Mouse (Mus musculus) induced T-regulatory cell, adult 2 months (primary cell): Measurements from ENCODE around the gene Xpnpep2.

Source experiments
- DNase-seq: peaks from one replicate; pipeline ENCODE4 v3.0.0-alpha.2; 2012; ENCODE audit warnings: low read depth

Gene Xpnpep2

DNA sequence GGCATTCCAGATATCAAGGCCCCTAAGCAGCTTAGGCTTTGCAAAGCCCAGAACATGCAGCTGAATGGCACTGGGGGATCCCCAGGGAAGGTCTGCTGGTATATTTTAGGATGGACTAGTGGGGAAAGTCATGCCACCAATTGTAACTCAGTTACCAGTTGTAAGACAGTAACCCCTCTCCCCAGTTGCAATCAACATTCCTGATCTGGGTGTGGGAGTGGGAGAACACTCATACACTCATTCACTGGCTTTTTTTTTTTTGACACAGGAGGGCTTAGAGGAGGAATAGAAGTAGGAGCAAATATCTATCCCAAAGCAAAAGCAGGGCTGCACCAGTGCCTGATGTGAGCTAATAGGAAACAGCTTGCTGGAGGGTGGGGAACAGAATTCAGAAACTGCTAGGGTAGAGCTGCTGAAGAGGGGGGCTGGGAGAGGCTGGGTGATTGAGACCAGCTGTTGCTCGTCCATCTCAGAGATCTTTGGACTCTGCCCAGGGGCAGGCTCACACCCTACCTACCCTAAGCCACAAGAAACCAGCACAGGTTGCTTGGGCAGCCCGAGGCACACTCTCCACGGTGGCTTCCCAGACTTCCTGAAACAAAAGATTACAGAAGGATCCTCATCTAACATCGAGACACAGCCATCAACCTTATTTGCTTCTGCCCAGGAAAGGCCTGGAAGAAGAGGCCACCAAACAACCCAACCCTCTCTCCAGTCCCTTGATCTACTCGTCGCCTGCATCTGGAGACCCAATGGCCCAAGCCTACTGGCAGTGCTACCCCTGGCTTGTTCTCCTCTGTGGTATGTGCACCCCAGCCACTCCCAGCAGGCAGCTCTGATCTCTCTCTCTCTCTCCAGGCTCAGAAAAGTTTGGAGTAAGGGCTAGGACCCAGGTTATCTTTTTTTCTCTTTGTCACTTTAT, at the start of gene Xpnpep2:
TSS of gene Xpnpep2 (plus strand) at position 332 of the 922 bp plus-strand sequence.
- DNase-seq: no peak

- DNase-seq: no peak
Measured at GRCm38 (mm10) chrX:48062481-48062880, 46.0 kb upstream of the Xpnpep2 start.

DNA sequence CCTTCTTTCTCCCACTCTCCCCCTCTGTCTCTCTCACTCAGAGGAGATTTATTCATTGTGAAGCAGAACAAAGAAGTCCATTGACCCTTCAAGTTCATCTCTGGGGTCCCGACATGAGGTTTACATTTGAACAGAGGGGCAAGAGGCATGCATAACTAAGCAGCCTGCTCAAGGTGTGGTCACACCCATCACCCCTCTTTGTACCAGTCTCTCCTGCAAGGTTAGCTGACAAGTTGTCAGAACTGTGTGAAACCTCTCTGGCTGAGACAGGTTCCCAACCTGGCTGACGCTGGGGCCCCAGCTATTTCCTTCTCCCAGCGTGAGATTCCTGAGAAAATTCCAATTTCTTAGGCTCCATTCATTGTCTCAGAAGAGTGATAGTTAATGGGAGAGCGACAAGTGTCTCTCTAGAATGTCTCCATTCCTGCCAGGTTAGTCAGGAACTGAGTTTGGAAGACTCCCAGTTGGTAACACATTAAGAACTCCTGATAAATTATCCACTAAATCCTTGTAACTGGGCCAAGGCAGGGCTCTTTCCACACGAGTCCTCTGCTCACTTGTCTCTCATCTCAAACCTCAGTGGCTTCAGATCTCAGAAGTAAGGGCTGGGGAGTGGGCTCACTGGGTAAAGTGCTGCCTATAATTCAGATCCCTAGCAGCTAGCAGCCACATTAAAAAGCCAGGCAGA, 44.2 kb upstream of the Xpnpep2 start:
- no peak for DNase-seq

DNA sequence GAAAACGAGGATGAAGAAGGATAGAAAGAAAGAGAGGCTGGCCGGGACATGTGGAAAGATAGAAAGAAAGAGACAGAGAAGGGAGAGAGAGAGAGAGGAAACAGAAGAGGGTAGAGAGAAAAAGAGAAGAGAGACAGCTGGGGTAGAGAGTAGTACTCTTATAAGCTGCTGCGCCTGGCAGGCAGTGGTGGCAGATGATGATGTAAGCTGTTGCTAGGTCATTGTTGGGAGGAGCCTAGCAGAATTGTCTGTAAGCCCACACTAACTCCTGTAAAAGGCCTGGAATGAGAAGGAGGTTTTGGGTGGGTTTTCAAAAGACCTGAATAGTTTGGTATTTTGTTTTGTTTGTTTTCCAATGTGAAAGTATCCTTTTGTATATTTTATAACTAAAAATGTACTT, 41.6 kb upstream of the Xpnpep2 start:
- no peak for DNase-seq

GRCm38 (mm10) chrX:48071961-48072360, 36.6 kb upstream of the Xpnpep2 start:
- DNase-seq: no peak

- no peak for DNase-seq
Measured at GRCm38 (mm10) chrX:48072401-48072800, 36.1 kb upstream of the Xpnpep2 start.

DNA sequence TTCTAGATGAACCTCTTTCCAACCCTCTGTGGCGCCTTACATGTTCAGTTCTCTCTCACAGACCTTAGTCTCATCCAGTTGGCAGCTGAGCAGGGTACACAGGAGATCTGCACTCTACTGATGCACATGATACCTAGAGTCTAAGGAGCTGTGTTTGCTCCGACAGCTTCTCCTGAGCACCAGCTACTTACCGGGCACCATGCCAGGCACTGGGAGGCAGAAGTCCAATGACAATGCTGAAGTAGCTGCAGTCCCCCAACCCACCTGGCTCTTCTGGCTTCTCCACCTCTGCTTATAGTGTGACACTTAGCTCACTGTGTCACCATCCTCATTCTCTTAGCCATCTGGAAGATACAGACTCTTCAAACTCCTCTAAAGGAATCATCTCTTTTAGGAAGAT, 33.8 kb upstream of the Xpnpep2 start:
- no peak for DNase-seq

GRCm38 (mm10) chrX:48076806-48077425, 31.6 kb upstream of the Xpnpep2 start:
- DNase-seq: no peak

- DNase-seq: no peak
Measured at GRCm38 (mm10) chrX:48082364-48082763, 26.2 kb upstream of the Xpnpep2 start.

DNA sequence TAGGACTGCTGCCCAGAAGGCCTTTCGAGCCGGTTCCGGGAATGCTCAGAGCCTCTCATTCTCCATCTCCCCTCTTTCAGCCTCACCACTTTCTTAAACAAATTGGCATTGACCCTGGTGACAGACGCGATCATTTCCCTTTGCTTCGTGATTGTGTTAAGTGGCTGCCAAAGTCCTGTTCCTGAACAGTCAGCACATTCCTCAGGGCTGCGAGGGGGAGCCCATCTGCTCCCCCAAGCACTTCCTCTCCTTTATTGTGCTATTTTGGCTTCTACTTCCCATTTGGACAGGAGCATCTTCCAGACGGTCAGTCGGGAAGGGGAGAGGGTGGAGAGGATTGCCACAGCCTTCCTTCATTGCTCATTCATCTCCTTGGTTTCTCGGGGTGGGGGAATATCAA, 16.4 kb upstream of the Xpnpep2 start:
- no peak for DNase-seq

GRCm38 (mm10) chrX:48093555-48093954, 15.0 kb upstream of the Xpnpep2 start:
- peak; percentile 36 for DNase-seq

GRCm38 (mm10) chrX:48094658-48095057, 13.9 kb upstream of the Xpnpep2 start:
- DNase-seq: peak; percentile 80

GRCm38 (mm10) chrX:48096580-48096979, 11.9 kb upstream of the Xpnpep2 start:
- DNase-seq: no peak

DNA sequence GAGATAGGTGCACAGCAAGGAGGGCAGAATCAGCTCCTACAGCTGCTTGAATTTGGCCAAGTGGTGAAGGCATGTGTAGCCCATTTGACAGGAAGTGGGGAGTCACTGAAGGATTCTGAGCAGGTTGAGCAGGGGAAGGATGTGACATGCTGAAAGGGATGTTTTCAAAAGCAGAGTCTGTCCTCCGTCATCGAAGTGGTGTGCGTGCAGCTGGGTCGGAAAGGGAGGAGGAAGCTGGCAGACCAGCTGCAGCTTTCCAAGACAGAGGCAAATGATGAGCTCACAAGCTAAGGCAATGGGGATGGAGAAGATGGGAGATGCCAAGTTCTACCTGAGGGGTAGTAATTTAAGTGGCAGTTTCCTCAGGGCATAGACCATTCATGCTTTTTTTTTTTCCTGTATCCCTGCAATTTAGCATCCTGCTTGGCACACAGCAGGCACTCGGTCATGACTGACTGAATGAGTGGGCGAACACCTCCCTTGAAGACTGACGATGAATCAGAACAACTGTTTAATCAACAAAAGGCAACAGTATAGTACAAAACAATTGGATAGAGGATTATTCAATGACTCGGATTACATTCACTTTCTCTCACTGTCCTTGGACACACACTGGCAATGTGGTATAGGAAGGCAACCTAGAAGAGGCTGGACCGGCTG, 9.9 kb upstream of the Xpnpep2 start:
- peak; percentile 69 for DNase-seq

- no peak for DNase-seq
Measured at GRCm38 (mm10) chrX:48099871-48100270, 8.7 kb upstream of the Xpnpep2 start.

DNA sequence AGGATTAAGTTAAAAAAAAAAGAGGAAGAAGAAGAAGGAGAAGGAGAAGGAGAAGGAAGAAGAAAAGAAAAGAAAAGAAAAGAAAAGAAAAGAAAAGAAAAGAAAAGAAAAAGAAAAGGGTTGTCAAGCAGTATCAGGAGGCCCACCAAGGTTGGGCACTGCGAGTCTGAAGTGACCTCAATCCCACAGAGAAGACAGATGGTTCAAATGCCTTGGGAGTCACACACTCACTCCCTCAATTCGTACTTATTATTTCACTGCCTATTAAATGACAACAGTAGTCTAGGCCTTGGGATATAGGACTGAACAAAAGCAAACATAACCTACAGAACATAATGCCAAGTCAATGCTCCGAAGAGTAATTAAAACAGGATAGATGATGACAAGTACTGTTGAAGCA, 5.3 kb upstream of the Xpnpep2 start:
- no peak for DNase-seq

DNA sequence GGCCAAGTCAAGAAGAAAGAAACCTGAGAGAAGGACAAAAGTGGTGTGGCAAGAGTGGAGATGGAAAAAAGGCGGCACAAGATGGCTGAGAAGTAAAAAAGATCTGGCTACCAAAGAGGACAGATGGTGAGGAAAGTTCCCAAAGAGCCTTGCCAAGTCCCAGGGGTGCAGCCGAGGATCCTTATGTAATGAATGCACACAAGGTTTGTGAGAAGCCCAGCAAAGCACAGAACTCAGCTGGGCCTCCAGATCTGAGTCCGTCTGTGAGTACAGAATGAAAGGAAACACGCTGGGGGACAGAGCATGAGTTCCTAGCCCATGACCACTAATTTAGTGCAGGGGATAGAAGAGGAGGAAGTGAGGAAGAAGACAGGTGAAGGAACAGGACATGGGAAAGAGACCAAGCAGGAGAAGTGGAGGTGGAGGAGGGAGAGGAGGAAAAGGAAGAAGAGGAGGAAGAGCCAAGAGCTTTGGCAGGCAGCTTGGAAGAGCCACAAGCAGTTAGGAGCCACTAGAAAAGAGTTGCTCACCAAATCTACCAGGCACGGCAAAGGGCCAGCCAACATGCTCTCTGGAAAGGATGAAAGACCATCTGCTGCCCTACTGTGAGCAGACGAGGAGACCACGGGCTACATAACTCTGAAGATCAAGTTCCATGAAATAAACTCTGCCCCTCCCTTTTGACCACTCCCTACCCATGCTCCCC, 3.6 kb upstream of the Xpnpep2 start:
- no peak for DNase-seq

DNA sequence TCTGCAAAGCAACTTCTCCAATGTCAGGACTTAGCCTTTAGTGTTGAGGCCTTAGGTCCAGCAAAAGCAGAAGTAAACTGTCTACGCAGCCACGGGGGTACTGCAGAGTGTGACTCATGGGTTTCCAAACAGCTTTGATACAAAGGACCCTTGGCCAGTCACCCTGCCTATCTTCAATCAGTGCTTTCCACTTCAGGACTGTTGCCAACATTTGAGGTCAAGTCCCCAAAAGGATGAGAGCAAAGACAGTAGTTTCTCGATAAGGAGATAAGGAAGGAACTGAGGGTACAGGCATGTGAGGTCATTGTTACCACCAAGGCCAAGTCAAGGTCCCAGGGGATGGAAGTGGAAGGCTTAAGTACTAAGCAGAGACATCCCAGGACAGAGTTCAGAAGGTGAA, 2.3 kb upstream of the Xpnpep2 start:
- no peak for DNase-seq

GRCm38 (mm10) chrX:48109316-48109655, 761 bp downstream of the Xpnpep2 start:
- no peak for DNase-seq

GRCm38 (mm10) chrX:48119294-48119693, 10.8 kb downstream of the Xpnpep2 start:
- DNase-seq: no peak

DNA sequence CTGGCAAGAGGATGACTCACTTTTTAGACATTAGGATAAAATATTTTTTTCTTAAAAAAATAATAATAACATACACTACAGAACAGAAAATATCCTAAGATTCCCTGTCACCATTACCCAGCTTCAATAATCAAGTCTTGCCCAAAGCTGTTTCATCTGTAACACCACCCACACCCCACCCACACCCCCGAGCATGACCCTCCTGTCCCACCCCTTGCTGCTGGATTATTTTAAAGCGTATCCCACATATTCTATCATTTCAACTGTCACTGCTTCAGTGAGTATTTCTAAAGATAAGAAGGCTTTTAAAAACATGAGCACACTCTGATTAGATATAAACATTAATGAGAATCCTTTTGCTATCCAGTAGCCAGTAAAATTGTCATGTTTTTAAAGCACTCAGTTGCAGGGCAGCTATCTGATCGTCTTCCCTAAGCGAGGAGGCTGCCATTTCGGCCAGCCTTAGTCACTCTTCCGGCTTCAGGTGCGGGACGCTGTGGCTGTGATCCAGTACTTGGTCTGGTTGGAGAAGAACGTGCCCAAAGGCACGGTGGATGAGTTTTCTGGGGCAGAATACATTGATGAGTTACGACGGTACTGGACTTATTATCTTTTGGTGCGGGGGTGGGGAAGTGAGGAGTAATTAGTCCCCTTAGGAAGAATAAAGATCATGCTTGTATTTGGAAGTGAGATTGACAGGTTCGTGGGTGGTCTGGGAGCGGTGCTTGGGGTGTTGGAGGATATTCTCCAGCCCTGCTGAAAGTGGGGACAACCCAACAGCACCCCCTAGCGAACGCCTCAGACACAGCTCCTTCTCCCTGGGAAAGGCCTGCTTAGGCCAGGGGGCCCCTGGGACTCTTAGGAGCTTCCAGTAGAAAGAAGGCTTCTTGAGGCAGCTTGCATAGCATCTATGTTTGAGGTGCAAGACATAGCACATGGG, 15.9 kb downstream of the Xpnpep2 start:
- DNase-seq: peak; percentile 76
